Mouse (Mus musculus): Measurements from ENCODE around the gene Uncx.
A peak's percentile ranks its signal among the peaks of the same experiment; 100 is the strongest.

Uncx gene

DNA sequence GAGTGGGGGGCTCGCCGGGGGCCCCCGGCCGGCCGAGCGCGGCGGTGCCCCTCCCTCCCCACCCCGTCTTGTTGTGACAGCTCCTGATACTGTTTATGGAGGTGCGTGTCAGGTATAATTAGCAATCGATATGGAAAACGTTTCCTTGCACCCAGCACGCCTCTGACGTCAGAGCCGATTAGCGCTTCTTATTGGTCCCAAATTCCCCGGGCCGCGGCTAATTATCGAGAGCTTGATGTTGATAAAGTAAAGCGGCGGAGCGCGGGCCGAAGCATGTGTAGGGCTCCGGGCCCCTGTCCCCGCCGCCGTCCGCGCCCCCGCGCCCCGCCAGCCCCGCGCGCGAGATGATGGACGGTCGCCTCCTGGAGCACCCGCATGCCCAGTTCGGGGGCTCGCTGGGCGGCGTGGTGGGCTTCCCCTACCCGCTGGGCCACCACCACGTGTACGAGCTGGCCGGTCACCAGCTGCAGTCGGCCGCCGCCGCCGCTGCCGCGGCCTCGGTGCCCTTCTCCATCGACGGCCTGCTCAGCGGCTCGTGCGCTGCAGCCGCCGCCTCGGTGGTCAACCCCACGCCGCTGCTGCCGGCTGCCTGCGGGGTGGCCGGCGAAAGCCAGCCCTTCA, 466 bp downstream of the Uncx start:
- peak; percentile 66 for DNase-seq

DNA sequence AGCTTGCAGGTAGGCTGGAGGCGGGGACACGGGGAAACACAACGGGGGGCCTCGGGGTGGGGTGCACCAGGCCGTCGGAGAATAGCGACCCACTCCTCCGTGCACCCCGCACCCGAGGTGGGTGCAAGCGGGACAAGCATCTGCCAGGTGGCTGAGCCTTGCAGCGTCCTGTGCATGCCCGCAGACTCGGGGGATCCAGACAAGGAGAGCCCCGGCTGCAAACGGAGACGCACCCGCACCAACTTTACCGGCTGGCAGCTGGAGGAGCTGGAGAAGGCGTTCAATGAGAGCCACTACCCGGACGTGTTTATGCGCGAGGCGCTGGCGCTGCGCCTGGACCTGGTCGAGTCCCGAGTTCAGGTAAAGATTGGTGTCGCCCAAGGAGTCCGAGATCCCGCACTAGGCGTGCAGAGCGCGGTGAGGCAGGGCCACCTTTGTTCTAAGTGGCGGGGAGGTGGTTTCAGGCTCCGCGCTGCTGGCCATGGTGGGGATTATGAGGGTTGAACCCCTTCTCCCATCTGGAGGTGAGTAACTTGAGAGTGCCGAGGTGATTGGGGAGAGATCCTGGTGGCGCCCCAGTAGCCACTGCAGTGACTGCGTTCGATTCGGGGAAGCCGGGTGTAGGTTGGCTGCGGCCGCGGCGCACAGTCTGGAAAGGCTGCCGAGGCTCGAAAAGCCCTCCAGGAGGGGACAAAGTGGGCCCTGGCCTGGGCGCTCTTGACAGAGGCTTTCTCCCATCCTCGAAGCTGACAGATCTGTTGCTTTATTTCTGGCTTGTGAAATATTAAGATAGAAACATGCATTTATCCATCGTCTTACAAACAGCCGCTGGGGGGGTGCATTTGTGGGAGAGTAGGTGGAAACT, 1.2 kb downstream of the Uncx start:
- DNase-seq = no peak

DNA sequence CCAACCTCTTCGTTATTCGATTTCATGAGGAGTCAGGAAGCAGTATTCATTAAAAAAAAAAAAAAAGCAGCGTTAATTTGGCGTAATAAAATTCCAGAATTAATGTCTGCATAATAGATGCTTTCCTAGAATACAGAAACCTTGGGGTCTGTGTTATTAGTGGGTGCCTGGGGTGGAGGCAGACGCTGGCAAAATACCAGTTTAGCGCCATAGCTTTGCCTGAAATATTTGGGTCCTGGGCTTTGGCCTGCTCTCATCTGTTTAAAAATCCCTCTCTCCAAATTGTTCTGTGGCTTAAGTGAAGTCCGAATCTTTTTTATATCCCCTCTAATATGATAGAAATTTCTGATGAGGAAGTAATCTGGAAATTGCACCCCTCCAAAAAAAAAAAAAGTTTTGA, 1.9 kb downstream of the Uncx start:
- no peak for DNase-seq

DNA sequence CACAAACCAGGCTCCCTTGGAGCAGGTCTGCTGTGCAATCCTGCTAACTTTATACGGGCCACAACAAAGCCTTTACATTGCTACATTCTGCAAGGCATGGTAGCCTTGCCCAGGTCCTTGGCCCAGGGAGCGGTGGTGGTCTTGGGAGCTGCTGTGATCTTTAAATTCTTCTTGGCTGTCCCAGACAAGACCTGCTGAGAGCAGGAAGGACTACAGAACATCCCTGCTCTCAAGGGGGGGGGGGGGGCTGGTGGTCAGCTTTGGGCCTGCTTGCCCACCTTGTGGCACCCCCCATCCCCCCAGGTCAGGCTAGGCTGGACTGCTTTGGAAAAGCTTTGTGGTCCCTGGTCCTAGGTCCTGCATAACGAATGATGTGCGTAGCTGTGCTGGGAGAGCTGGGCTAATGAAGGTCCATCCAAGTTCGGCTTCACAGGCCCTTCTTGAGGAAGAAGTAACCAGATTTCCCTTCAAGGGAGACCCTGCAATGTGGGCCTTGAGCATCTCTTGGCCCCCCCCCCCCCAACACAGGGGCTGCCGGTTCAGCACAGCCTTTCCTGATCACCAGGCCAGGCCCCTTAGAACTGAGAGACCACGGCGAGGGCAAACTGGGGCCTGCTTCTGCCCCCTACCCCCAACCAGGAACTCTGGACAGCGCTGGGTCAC, 2.5 kb downstream of the Uncx start:
- DNase-seq = no peak

DNA sequence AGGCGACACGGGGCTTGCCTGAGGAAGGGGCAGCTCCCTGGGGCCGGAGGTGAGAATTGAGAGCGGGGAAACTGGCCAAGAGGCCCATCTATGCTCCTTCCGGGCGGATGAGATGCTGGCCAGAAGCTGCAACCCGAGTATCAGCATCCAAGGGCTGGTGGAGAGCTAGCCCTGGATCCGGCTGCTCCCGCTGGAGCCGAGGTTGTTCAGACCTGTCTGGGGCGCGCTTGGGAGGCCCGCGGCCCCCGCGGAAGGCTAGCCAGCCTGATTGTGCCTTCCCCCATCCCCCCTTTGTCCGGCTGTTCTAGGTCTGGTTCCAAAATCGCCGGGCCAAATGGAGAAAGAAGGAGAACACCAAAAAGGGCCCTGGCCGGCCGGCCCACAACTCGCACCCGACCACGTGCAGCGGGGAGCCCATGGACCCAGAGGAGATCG, 3.1 kb downstream of the Uncx start:
- no peak for DNase-seq

DNA sequence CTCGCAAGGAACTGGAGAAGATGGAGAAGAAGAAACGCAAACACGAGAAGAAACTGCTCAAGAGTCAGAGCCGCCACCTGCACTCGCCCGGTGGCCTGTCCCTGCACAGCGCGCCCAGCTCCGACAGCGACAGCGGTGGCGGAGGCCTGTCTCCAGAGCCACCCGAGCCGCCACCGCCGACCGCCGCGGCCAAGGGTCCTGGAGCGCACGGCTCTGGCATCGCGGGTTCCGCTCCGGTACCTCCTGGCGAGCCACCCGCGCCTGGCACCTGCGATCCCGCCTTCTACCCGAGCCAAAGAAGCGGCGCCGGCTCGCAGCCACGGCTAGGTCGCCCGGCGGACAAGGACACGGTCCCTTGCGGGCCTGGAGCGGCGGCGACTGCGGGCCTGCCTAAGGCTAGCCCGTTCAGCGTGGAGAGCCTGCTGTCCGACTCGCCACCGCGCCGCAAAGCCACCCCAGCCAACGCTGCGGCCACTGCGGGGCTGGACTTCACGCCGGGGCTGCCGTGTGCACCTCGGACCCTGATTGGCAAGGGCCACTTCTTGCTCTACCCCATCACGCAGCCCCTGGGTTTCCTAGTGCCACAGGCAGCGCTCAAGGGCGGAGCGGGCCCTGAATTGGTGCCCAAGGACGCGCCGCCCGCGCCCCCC, 3.6 kb downstream of the Uncx start:
- no peak for DNase-seq

DNA sequence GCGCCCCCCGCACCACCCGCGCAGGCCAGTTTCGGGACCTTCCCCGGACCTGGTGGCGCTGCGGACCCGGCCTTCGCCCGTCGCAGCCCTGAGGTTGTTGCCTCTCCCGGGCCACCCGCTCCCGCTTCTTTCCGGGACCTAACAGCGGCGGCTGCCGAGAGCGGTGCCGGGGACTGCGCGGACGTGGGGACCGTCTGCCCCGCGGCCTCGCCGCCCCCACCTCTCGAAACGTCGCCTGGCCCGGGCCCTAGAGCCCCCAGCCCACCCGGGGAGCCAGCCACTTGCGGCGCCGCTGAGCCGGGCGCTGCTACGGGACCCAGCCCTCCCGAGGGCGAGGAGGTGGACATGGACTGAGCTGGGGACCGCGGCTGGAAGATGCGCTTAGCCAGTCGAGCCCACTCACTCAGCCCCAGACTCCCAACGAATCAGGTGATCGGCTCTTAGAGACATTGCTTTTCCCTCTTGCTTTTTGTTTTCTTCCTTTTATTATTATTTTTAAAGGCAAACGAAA, 4.2 kb downstream of the Uncx start:
- DNase-seq = no peak

DNA sequence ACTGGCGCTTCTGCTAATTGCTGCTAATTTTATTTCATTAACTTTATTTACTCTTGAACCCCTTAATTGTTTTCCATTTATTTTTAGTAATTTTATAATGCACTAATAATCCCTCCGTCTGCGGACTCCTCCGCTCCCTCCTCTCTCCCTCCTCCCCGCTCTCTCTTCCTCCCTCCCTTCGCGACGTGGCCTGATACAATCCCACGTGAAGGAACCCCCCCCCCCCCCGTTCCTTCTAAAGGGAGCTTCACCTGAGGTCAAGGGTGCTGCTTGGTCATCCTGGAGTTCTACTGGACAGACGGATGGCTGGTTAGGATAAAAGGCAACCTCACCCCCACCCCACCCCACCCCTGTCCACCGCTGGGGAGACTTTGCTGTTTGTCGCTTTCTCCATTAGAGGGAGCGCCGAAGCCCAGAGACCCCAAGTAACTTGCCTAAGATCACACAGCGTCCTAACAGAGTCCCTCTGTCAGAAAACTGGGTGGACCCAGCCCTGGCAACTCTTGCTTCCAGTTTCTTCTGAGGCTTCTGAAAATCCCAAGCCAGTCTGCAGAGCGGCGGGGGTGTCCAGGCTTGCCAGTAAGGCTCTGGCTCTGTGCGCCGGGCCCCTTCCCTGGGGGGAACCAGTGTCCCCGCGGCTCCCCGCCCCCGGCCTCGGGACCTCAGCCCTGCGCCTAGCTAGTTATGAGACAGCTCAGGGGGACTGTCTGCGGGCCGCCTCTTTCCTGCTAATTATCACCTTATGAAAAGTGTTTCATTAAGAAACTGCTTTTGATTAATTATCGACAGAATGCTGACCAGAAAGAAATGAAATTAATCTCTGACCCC, 10.4 kb downstream of the Uncx start:
- no peak for DNase-seq

DNA sequence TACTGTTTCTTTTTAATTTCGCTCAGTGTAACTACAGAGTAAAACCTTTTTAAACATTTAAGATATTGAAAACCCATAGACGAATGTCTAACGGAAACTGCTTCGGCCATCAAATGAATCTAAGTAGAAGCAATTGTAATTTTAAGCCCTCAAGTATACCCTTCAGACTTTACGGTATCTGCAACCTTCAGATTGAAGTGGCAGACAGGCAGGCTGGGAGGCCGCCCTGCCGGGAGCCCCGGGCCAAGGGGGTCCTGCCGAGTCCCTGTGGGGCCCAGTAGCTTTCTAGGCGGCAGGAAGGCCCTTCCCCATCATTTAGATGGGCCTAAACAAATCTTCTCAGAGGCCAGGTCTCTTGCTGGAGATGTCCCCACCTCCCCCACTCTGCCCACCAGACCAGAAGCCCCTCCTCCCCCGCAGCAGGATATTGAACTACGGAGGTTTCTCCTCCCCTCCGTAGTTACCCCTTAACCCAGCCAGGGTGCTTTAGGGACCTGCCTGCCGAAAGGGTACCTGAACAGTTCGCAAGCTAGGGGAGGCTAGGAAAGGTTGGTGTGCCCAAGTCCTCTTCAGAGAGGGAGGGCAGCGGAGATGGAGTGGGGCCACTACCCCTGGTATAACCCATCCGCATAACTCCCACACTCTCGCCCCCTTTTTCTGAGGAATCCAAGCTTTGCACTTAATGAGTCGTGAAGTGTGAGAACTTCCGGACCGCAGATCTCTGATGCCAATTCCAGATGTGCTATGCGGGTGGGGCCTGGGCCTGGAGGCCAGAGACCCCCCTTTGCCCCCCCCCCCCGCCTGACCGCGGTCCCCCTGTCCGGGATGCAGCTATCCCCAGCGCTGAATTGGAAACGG, 11.4 kb downstream of the Uncx start:
- no peak for DNase-seq

DNA sequence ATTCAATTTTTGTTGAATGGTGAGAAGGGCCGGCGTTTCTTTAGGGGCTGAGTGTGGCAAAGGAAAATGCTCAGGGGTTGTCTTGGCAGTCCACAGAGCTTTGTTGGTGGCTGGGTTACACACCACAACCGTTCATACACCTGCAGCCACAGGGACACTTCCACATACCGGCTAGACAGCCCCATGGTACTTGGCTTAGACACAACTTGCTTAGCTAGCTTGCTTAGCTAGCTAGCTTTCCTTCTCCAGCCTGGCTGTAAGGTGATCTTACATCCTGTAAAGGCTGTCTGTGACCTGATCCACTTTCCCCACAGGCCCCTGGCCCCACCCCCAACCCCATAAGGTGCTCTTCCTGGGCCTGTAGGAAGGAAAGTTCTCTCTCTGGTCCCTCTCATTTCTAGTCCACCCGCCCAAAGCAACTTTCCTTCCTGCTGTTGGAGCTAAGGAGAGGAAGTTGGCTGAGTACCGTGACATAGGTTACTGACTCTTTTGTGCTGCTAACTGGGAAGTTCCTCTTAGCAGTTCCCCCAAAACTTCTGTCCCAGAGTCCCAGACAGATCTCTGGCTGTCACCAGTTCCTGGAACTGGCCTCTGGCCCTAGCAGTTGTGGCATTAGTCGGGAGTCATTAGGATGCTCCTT, 12.3 kb downstream of the Uncx start:
- DNase-seq = no peak

DNA sequence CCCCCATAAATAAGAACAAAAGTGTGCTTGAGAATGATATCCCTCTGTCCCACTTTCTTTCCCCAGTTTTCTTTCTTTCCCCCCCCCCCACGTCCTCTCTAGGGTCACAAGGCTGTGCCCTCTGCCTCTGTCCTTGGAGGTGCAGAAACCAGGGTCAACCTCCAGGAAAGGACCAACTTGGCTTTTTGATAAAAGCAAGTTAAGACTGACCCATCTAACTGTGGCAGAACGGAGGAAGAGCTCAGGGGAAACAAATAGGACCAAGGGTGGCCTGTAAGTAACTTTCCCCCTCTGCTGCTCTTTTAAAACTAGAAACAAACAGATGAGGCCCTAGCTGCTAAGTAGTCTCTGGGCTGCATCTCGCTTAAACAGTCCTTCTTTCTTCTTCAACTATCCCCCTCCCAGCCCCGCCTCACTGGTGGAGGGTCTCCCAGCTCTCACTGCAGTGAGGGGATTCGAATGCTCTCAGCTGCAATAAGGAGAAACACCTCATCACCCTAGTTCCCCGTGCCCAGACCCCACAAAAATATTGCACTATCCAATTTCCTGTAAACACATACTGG, 12.9 kb downstream of the Uncx start:
- no peak for DNase-seq

DNA sequence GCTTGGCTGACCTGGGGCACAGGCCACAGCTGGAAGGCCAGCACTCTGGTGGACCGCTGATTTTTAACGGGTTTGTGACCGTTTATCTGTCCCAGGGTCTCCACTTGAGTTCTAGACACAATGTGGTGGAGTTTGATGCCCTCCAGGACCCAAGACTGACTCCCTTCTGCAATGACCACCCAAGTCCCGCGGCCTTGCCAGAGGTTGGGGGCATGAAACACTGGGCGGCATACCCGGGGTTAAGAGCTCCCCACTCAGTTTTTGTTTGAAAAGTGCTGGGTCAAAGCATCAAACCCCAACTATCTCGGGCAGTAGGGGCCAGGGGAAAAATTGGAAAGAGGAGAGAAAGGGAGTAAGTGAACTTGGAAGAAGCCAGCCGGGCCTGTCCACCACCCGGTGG, 13.8 kb downstream of the Uncx start:
- DNase-seq = no peak

DNA sequence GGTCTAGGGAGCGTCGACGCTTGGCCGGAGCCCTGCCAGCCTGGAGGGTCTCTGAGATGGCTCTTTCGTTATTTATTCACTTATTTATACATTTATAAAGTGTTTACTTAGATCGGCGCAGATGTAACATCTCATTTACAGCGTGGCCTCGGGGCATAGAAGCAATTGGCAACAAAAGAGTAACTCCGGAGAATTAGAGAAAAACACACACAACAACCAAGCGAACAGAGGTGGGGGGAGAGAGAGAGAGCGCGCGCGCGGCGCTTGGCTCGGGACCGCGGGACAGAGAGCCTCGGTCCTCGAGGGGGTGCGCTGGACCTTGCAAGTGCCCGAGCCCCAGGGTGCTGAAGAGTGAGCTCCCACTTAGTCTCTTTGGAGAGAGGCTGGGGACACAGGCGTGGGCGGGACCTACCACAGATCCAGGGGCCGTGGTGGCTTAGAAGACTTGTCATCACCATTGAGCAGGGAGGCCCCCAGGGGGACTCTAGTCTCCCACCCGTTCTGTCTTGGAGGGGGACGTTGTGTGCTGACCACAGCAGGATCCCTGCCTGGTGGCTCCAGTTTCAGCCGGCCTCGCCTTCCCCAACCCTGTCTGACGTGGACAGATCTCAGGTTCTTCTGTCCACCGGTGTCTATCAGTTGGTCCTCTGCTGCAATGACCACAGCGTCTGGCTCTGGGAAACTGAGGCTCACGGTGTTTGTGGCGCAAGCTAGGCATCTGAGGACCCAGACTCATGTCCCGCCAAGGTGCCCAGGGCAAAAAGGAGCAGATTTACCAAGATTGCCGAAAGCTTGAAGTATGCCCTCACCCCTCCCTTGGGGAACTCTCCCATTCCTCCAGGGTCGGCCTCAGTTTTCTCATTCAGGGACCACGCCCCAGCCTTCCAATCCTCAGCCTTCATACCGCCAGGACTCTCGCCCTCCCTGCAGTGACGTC, 14.5 kb downstream of the Uncx start:
- DNase-seq = no peak

DNA sequence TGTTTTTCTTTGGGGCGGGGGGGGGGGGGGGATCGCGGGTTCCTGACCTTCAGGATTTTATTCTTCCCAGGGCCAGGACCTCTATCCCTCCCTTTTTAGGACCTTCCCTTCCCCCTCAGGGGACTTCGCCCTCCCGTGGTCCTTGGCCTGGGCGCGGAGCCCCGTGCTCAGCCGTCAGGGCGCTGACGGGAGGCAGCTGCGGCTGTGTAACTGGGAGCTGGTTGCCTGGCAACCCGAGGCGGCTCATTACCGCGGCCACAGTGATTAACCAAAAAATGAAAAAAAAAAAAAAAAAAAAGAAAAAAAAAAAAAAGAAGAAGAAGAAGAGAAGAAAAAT, 15.1 kb downstream of the Uncx start:
- peak; percentile 82 for DNase-seq

DNA sequence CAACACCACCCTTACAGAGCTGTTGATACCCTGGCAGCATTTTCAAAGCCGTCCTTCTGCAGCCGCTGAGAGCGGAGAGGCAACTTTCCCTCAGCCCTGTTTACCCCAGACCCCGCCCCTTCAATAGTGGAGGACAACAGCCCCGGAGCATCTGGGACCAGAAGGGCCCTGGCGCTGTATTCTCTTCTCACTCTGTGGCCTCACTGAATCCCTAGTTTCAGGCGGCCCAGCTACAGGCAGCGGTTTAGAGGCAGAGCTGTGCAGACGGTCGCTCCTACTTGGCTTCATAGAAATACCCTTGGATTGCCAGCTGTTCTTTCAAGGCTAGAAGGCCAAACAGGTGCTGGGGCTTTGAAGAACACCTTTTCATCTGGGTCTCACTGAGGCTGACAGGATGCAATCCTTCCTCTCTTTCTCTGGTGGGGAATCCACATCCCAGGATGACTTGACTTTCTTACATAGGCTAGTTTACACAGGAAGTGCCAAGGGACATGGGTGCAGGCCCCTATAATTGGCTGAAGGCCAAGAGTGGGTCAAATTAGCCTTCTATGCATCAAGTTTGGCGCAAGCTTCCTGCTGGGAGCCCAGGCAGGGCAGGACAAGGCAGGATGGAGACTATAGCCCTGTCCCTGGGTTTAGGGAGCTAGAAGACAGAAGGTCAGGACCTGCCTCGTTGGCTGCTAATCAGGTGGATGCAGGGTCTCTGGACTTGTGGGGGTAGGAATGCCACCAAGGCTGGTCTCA, 15.8 kb downstream of the Uncx start:
- DNase-seq = peak; percentile 73

DNA sequence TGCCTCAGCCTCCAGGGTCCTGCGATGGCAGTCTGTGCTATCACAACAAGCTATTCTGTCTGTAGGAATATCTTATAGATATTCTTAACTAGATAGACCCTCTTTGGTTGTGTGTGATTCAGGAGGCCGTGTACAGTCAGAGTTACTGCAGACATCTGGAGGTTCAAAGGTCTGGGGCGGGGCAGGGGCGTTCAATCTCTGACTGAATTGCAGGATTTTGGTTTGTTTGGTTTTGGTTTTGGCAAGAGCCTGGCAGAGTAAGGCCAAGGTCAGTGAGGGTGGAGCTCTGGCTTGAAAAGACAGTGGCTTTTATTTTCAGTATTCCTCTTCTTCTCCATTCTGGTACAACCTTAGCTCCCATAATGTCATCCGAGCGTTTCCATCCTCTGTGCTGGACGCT, 16.5 kb downstream of the Uncx start:
- no peak for DNase-seq

DNA sequence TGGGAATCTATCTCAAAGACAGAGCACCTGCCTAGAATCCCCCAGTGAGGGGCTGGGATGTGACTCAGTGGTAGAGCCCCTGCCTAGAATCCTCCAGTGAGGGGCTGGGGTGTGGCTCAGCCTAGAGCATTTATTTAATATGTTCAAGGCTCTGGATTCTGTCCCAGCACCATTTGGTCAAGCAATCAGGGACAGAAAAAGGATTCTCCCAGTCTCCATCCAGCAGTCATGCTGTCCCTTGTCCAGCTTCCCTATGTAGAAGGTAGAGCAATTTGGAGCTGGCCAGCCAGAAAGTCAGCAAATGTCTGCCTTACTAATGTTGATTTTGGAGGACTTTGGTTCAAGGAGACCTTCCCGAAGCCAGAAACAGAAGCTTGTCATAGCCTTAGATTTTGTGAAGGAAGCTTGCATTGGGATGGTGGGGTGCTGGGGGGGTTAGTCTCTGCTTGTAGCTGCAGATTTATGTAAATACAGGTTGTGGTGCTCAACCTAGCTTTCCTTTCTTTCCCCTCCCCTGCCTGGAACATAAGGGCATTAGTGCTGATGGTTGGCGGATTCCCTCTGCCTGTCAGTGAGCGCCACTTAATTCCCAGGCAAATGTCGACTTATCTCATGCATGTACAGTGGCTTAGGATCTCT, 18.2 kb downstream of the Uncx start:
- no peak for DNase-seq

DNA sequence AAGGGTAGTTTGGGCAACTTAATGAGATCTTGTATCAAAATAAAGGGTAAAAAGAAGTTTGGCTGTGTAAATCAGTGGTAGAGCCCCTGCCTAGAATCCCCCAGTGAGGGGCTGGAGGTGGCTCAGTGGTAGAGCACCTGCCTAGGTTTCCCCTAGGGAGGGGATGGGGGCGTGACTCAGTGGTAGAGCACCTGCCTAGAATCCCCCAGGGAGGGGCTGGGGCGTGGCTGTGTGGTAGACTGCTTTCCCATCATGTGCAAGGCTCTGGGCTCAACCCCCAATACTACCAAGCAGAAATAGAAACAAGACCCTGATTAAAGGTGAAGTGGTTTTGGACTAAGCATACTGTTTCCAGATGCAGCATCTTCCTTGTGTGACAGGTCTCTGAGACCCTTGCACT, 21.4 kb downstream of the Uncx start:
- DNase-seq = no peak
